Comparison of ENCODE assay signal across 12 mouse cellular contexts in the genomic region with DNA sequence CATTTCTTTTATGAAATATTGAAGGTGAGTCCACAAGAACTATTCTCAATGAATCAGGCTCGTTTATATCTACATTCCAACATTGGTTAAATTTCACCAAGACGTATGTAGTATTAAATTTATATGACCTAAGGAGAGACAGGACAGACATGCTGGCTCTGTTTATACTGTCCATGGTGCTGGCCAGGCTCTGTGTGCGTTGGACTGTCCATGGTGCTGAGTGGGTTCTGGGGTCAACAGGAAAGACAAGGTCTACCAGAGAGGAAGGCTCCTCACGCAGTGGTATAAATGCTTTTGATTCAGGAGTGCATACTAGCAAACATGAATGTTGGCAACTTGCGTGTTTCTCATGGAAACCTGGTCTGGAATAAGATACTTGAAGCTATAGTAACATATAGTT.
A peak's percentile ranks its signal among the peaks of the same experiment; 100 is the strongest.
DNase-seq lines count a peak whose midpoint lies in the region; ATAC-seq and TF ChIP-seq lines count a peak whose summit lies in the region.
"Had no signal": no experiment of that assay in that cellular context is flagged by ENCODE, and none has a peak within 500 bp of the region (broad histone marks: within the 10 kb centered on the region; RNA-seq: fewer than 3 reads in every experiment).

No protein-coding gene starts in this region.

- WGBS in heart, embryonic 11.5 days (ENCODE audit: insufficient replicate concordance), result 65% methylated on average over 5 of the region's 5 CpGs
- 82% methylated on average over 5 of the region's 5 CpGs for WGBS in midbrain, embryonic 11.5 days
- WGBS in midbrain, postnatal 0 days, result 83% methylated on average over 5 of the region's 5 CpGs
- WGBS in forebrain, postnatal 0 days, result 86% methylated on average over 5 of the region's 5 CpGs

- no peaks in the 10 kb centered on the region for H3K9me3 ChIP-seq in heart, embryonic 11.5 days (replicated peaks; ENCODE audit: control insufficient read depth, low read length)
- no peaks in the 10 kb centered on the region for H3K9me3 ChIP-seq in midbrain, embryonic 11.5 days (ENCODE audit: control insufficient read depth, low read length)
- no peaks in the 10 kb centered on the region for H3K9me3 ChIP-seq in midbrain, postnatal 0 days (ENCODE audit: low read length)
- H3K9me3 ChIP-seq in forebrain, postnatal 0 days (ENCODE audit: low read length), result no peaks in the 10 kb centered on the region

- H3K4me3 ChIP-seq in heart, embryonic 11.5 days (ENCODE audit: low read depth, low read length), result no peak overlapping the region
- H3K4me3 ChIP-seq in midbrain, embryonic 11.5 days (ENCODE audit: low read depth, low read length), result no peak overlapping the region
- no peak overlapping the region for H3K4me3 ChIP-seq in midbrain, postnatal 0 days (ENCODE audit: low read depth, low read length)
- no peak overlapping the region for H3K4me3 ChIP-seq in forebrain, postnatal 0 days (ENCODE audit: low read depth, low read length)

- no peak overlapping the region for H3K27ac ChIP-seq in heart, embryonic 11.5 days (ENCODE audit: low read depth, low read length)
- no peak overlapping the region for H3K27ac ChIP-seq in midbrain, embryonic 11.5 days (ENCODE audit: low read depth, low read length)
- no peak overlapping the region for H3K27ac ChIP-seq in midbrain, postnatal 0 days (ENCODE audit: low read depth, low read length)
- no peak overlapping the region for H3K27ac ChIP-seq in forebrain, postnatal 0 days (ENCODE audit: low read depth, low read length)

- H3K27me3 ChIP-seq in heart, embryonic 11.5 days (ENCODE audit: control insufficient read depth, insufficient read depth, low read length), result no peaks in the 10 kb centered on the region
- H3K27me3 ChIP-seq in midbrain, embryonic 11.5 days (ENCODE audit: control insufficient read depth, insufficient read depth, low read length), result no peaks in the 10 kb centered on the region
- H3K27me3 ChIP-seq in midbrain, postnatal 0 days (ENCODE audit: insufficient read depth, low read length), result no peaks in the 10 kb centered on the region
- no peaks in the 10 kb centered on the region for H3K27me3 ChIP-seq in forebrain, postnatal 0 days (ENCODE audit: insufficient read depth, low read length)
- H3K27me3 ChIP-seq: CH12.LX had no signal

- H3K9ac ChIP-seq in heart, embryonic 11.5 days (ENCODE audit: low read depth, low read length), result no peak overlapping the region
- H3K9ac ChIP-seq in midbrain, embryonic 11.5 days (ENCODE audit: low read length), result no peak overlapping the region
- no peak overlapping the region for H3K9ac ChIP-seq in midbrain, postnatal 0 days (replicated peaks; ENCODE audit: low read length, poor library complexity, severe bottlenecking)
- H3K9ac ChIP-seq in forebrain, postnatal 0 days, result no peak overlapping the region
- H3K9ac ChIP-seq: liver, postnatal 0 days had no signal

- intact Hi-C loops in heart, postnatal 10 days (cut with DNase I), result no loop called here

- H3K4me1 ChIP-seq in heart, embryonic 11.5 days (ENCODE audit: control insufficient read depth, insufficient read depth, low read length), result no peaks in the 10 kb centered on the region
- H3K4me1 ChIP-seq in midbrain, embryonic 11.5 days (ENCODE audit: control insufficient read depth, insufficient read depth, low read length), result no peaks in the 10 kb centered on the region
- no peaks in the 10 kb centered on the region for H3K4me1 ChIP-seq in midbrain, postnatal 0 days (ENCODE audit: insufficient read depth, low read length)
- no peaks in the 10 kb centered on the region for H3K4me1 ChIP-seq in forebrain, postnatal 0 days (ENCODE audit: insufficient read depth)

- no peak for TF ChIP-seq CTCF in midbrain, postnatal 0 days (IDR thresholded peaks at IDR 0.05)
- no peak for TF ChIP-seq CTCF in forebrain, postnatal 0 days (IDR thresholded peaks at IDR 0.05; ENCODE audit: low read depth)

- DNase-seq in heart, postnatal 10 days, result peak; percentile 48 to 57
- DNase-seq in midbrain, embryonic 11.5 days (ENCODE audit: low spot score, missing footprints), result peak; percentile 62
- no peak for DNase-seq in midbrain, postnatal 0 days (ENCODE audit: low spot score)
- DNase-seq in embryo, embryonic 11.5 days (ENCODE audit: low read depth, low spot score), result peak; percentile 16
- peak; percentile 8 for DNase-seq in ovary, postnatal 36 days (ENCODE audit: low spot score)
- DNase-seq in frontal cortex, postnatal 25 days (ENCODE audit: low spot score in 2 of 2), result no peak
- no peak for DNase-seq in forebrain, postnatal 0 days
- DNase-seq: cerebellum, adult 18-20 months; gastrocnemius, postnatal 25 days; liver, postnatal 0 days had no signal

- H3K4me2 ChIP-seq in heart, embryonic 11.5 days, result no peak overlapping the region
- H3K4me2 ChIP-seq in midbrain, embryonic 11.5 days, result no peak overlapping the region
- no peak overlapping the region for H3K4me2 ChIP-seq in midbrain, postnatal 0 days (ENCODE audit: low read depth, low read length, poor library complexity, severe bottlenecking)
- H3K4me2 ChIP-seq in forebrain, postnatal 0 days (ENCODE audit: low read depth), result no peak overlapping the region

- no peaks in the 10 kb centered on the region for H3K36me3 ChIP-seq in heart, embryonic 11.5 days (ENCODE audit: control insufficient read depth, insufficient read depth, low read length)
- no peaks in the 10 kb centered on the region for H3K36me3 ChIP-seq in midbrain, embryonic 11.5 days (ENCODE audit: control insufficient read depth, insufficient read depth, low read length)
- no peaks in the 10 kb centered on the region for H3K36me3 ChIP-seq in midbrain, postnatal 0 days (ENCODE audit: insufficient read depth, low read length)
- no peaks in the 10 kb centered on the region for H3K36me3 ChIP-seq in forebrain, postnatal 0 days (ENCODE audit: insufficient read depth)

- ATAC-seq in heart, embryonic 11.5 days (replicated peaks; ENCODE audit: insufficient number of reproducible peaks, low FRiP score, low TSS enrichment), result no peak
- no peak for ATAC-seq in midbrain, embryonic 11.5 days (ENCODE audit: low FRiP score)
- ATAC-seq in midbrain, postnatal 0 days (ENCODE audit: low FRiP score), result no peak
- ATAC-seq in forebrain, postnatal 0 days, result no peak
- ATAC-seq: liver, postnatal 0 days had no signal

Comparison
In these comparisons a context has a peak if more than half of its experiments do, and no peak if none do; other contexts are left out.
1. DNase-seq: peak in heart, postnatal 10 days (2 of 2), midbrain, embryonic 11.5 days (single experiment), embryo, embryonic 11.5 days (single experiment) and ovary, postnatal 36 days (single experiment); none in midbrain, postnatal 0 days (single experiment), frontal cortex, postnatal 25 days (0 of 2) and forebrain, postnatal 0 days (single experiment).